Mouse (Mus musculus): Measurements from ENCODE around the gene Commd3. TPM values are rescaled to one million over a fixed set of nuclear protein-coding genes. Genes with fewer than 3 reads are reported as not detected.

Commd3 gene
- polyA plus RNA-seq, 1 experiment from 2014 or later: 291 TPM

Other genes with a start within 250 kb of the Commd3 start
- 34.8 and 40.9 TPM in 2 replicates for gene Bmi1, start 4.6 kb downstream of the Commd3 start, polyA plus RNA-seq (2015; fragmentation: Nextera tagmentation; extraction: Ambion mirVana)
- gene Spag6, start 21.6 kb downstream of the Commd3 start, polyA plus RNA-seq (2015; fragmentation: Nextera tagmentation; extraction: Ambion mirVana): not detected in 2 replicates

Measured in forebrain, embryonic 16.5 days (tissue).